Mouse (Mus musculus) kidney, adult 2 months (tissue): ENCODE results near the gene Myh7b. TPM values are rescaled to one million over a fixed set of nuclear protein-coding genes. Genes with fewer than 3 reads are reported as not detected.

ENCODE experiments used
- DNase-seq: peaks from one replicate; pipeline ENCODE4 v3.0.0; 2021
- H3K27ac ChIP-seq: fragments of 200-500 bp; 2 replicates; pipeline ENCODE4 v1.5.1; 2012; ENCODE audit warnings: low read depth, low read length, control low read depth, inconsistent platforms; ENCODE audit not compliant: insufficient read depth
- H3K27me3 ChIP-seq: fragments of 200-500 bp; replicated peaks from 2 replicates; pipeline ENCODE4 v1.6.1; 2012; ENCODE audit warnings: mild to moderate bottlenecking, moderate library complexity, low read length, inconsistent platforms; ENCODE audit not compliant: control insufficient read depth, insufficient read depth
- H3K36me3 ChIP-seq: fragments of 200-500 bp; 2 replicates; pipeline ENCODE4 v1.6.1; 2012; ENCODE audit warnings: mild to moderate bottlenecking, moderate library complexity, low read length, inconsistent platforms; ENCODE audit not compliant: control insufficient read depth, insufficient read depth
- H3K4me1 ChIP-seq: fragments of 200-500 bp; 2 replicates; pipeline ENCODE4 v1.6.1; 2011; ENCODE audit warnings: low read length; ENCODE audit not compliant: control insufficient read depth, insufficient read depth
- H3K4me3 ChIP-seq: fragments of 200-500 bp; 2 replicates; pipeline ENCODE4 v1.5.1; 2011; ENCODE audit warnings: mild to moderate bottlenecking, low read depth, low read length, control low read depth; ENCODE audit not compliant: insufficient read depth
- CTCF ChIP-seq: fragments of 200-500 bp; conservative IDR thresholded peaks from 2 replicates; pipeline ENCODE4 v1.5.1; 2011; ENCODE audit warnings: low read depth, mild to moderate bottlenecking, control low read depth, low read length, moderate library complexity, mixed read lengths; ENCODE audit not compliant: insufficient read depth, insufficient read length
- POLR2A ChIP-seq: fragments of 200-500 bp; IDR thresholded peaks from one replicate; pipeline ENCODE4 v1.6.1; 2011; ENCODE audit warnings: low read depth, low read length, control low read depth
- WGBS: fragments of 180-500 bp; shearing (Covaris S2); methylation state at CpG from one replicate; pipeline ENCODE4 v1.1.7; 2018; 5-methylcytosine and 5-hydroxymethylcytosine counted together
- polyA plus RNA-seq: library from polyadenylated mRNA; depleted of rRNA; stranded (reverse); fragments of >200 nt; gene quantifications from 2 replicates; pipeline ENCODE4 v1.2.3, GENCODE M21; 2012

Myh7b gene
- polyA plus RNA-seq, 1 experiment, result 0.05 TPM

- H3K4me1 ChIP-seq, result peaks cover 3% of the 10 kb centered on the region; the same call in 1 of the 2 replicates
- no peak for DNase-seq
- TF ChIP-seq POLR2A (no peak), CTCF (no peak)
- no peak overlapping the region for H3K4me3 ChIP-seq
- H3K27ac ChIP-seq, result no peak overlapping the region
- WGBS, result 75% methylated on average over 8 of the region's 8 CpGs
- H3K36me3 ChIP-seq, result no peaks in the 10 kb centered on the region
- H3K27me3 ChIP-seq, result no peaks in the 10 kb centered on the region
Measured at GRCm38 (mm10) chr2:155613953-155614352, 2.9 kb downstream of the Myh7b start.

GRCm38 (mm10) chr2:155616971-155617370, 6.0 kb downstream of the Myh7b start:
- no peaks in the 10 kb centered on the region for H3K36me3 ChIP-seq
- H3K27me3 ChIP-seq, result no peaks in the 10 kb centered on the region
- no peak overlapping the region for H3K4me3 ChIP-seq
- WGBS, result 56% methylated on average over 6 of the region's 6 CpGs
- no peak for DNase-seq
- H3K4me1 ChIP-seq, result peaks cover 3% of the 10 kb centered on the region; the same call in 1 of the 2 replicates
- no peak for TF ChIP-seq CTCF
- H3K27ac ChIP-seq, result no peak overlapping the region

- peak; percentile 89 for DNase-seq
- H3K27me3 ChIP-seq, result no peaks in the 10 kb centered on the region
- WGBS, result 20% methylated on average over 8 of the region's 8 CpGs
- TF ChIP-seq CTCF (peak; percentile 78), POLR2A (no peak)
- H3K27ac ChIP-seq, result no peak overlapping the region
- H3K36me3 ChIP-seq, result no peaks in the 10 kb centered on the region
- no peaks in the 10 kb centered on the region for H3K4me1 ChIP-seq
- no peak overlapping the region for H3K4me3 ChIP-seq
Measured at GRCm38 (mm10) chr2:155619817-155620216, 8.8 kb downstream of the Myh7b start.

- DNase-seq, result no peak
- no peak for TF ChIP-seq POLR2A
- TF ChIP-seq CTCF, result no peak
- no peak overlapping the region for H3K27ac ChIP-seq
- H3K27me3 ChIP-seq, result no peaks in the 10 kb centered on the region
- no peaks in the 10 kb centered on the region for H3K4me1 ChIP-seq
- H3K36me3 ChIP-seq, result no peaks in the 10 kb centered on the region
- H3K4me3 ChIP-seq, result no peak overlapping the region
- WGBS, result 28% methylated on average over 11 of the region's 11 CpGs
Measured at GRCm38 (mm10) chr2:155622606-155623005, 11.6 kb downstream of the Myh7b start.

- WGBS, result 84% methylated on average over 6 of the region's 6 CpGs
- H3K36me3 ChIP-seq, result no peaks in the 10 kb centered on the region
- no peak overlapping the region for H3K27ac ChIP-seq
- DNase-seq, result no peak
- H3K27me3 ChIP-seq, result no peaks in the 10 kb centered on the region
- TF ChIP-seq POLR2A (no peak), CTCF (no peak)
- no peaks in the 10 kb centered on the region for H3K4me1 ChIP-seq
- H3K4me3 ChIP-seq, result no peak overlapping the region
Measured at GRCm38 (mm10) chr2:155623996-155624395, 13.0 kb downstream of the Myh7b start.

- no peak overlapping the region for H3K4me3 ChIP-seq
- WGBS, result 49% methylated on average over 10 of the region's 10 CpGs
- no peaks in the 10 kb centered on the region for H3K27me3 ChIP-seq
- no peaks in the 10 kb centered on the region for H3K36me3 ChIP-seq
- peak; percentile 41 for DNase-seq
- no peak overlapping the region for H3K27ac ChIP-seq
- no peaks in the 10 kb centered on the region for H3K4me1 ChIP-seq
- TF ChIP-seq POLR2A, result no peak
- TF ChIP-seq CTCF, result peak; percentile 82
Measured at GRCm38 (mm10) chr2:155624730-155625129, 13.7 kb downstream of the Myh7b start.

GRCm38 (mm10) chr2:155626277-155626676, 15.3 kb downstream of the Myh7b start:
- TF ChIP-seq POLR2A (no peak), CTCF (no peak)
- Histone ChIP-seq H3K36me3 (no peaks in the 10 kb centered on the region), H3K27me3 (no peaks in the 10 kb centered on the region), H3K4me1 (no peaks in the 10 kb centered on the region), H3K27ac (no peak overlapping the region), H3K4me3 (no peak overlapping the region)
- DNase-seq, result no peak
- WGBS, result 47% methylated on average over 15 of the region's 15 CpGs
